Mouse (Mus musculus): Measurements from ENCODE around the gene Mtch1. TPM values are rescaled to one million over a fixed set of nuclear protein-coding genes. Genes with fewer than 3 reads are reported as not detected.

Gene Mtch1
- 7.5 TPM for polyA plus RNA-seq (2017; shearing (Covaris generic))

GRCm38 (mm10) chr17:29347645-29348256 is at the start of gene Mtch1:
Mtch1 (minus strand) TSS chr17:29347934.

GRCm38 (mm10) chr17:29360761-29361221 is 13.1 kb upstream of the Mtch1 start, which contains the start of gene Fgd2:
Fgd2 (plus strand) TSS chr17:29360914.

DNA sequence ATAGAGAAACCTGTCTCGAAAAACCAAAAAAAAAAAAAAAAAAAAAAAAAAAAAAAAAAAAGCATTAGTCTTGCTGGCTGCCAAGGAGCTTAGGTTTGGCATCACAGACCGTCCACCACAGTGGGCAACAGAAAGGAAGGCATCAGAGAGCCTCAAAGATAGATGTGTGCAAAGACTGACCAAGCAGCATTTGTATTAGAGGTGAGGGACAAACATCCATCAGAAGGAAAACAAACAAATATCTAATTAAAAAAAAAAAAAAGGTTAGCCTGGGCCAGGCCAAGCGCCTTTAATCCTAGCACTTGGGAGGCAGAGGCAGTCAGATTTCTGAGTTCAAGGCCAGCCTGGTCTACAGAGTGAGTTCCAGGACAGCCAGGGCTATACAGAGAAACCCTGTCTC is 30.4 kb downstream of the Mtch1 start, which contains the start of gene Pi16:
Pi16 (plus strand) TSS at position 301 of the 400 bp plus-strand sequence.

Other genes starting within 250 kb of the Mtch1 start
- gene Rab44, start 233.8 kb downstream of the Mtch1 start, polyA plus RNA-seq (2017; shearing (Covaris generic)), result not detected
- gene Cpne5, start 109.8 kb downstream of the Mtch1 start, polyA plus RNA-seq (2017; shearing (Covaris generic)), result 1.7 TPM
- gene Ppil1, start 83.7 kb downstream of the Mtch1 start, polyA plus RNA-seq (2017; shearing (Covaris generic)), result 102 TPM
- 141 TPM for gene BC004004, start 79.1 kb downstream of the Mtch1 start, polyA plus RNA-seq (2017; shearing (Covaris generic))
- gene Pi16, start 30.3 kb downstream of the Mtch1 start, polyA plus RNA-seq (2017; shearing (Covaris generic)), result 0.13 TPM
- gene Fgd2, start 13.0 kb upstream of the Mtch1 start, polyA plus RNA-seq (2017; shearing (Covaris generic)), result 1.5 TPM
- gene Pim1, start 142.8 kb upstream of the Mtch1 start, polyA plus RNA-seq (2017; shearing (Covaris generic)), result 39.5 TPM
- 0.18 TPM for gene Gm17657, start 201.7 kb upstream of the Mtch1 start, polyA plus RNA-seq (2017; shearing (Covaris generic))
- gene Tbc1d22b, start 201.9 kb upstream of the Mtch1 start, polyA plus RNA-seq (2017; shearing (Covaris generic)), result 37.2 TPM
- gene Tmem217, start 204.5 kb upstream of the Mtch1 start, polyA plus RNA-seq (2017; shearing (Covaris generic)), result 6.5 TPM